Mouse (Mus musculus) T-helper 17 cell (primary cell): ENCODE results near the gene Esrrb.

Experiments used
- in situ Hi-C, 2 experiments: fragments of 300-600 bp; cut with MboI, MseI; formaldehyde crosslinking; loops; 1 replicate in 1 of 2; 2 replicates in 1 of 2; pipeline ENCODE4 v1.15.1; 2025; ENCODE audit warnings: high pct_unique_total_duplicates in 2 of 2

Esrrb gene

DNA sequence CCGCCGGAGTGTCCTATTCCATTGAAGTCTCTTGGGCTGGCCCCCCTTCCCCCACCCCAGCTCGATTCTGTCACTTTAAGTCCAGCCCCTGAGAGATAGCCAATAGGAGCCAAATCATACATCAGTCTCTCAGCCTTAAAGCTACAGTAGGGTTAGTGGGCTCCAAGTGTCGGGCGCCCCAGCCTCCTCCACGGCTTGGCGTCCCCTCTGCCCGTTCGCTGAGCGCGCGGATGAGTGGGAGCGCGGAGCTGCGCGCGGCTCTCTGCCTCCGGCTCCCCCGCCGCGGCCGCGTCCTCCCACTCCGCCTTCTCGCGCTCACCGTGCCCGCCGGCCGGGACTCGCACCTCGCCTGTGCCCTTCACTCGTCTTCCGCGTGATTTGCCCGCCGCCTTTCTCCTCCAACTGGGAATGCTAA, 60.6 kb downstream of the Esrrb start:
- in situ Hi-C loops, result no loop called here

DNA sequence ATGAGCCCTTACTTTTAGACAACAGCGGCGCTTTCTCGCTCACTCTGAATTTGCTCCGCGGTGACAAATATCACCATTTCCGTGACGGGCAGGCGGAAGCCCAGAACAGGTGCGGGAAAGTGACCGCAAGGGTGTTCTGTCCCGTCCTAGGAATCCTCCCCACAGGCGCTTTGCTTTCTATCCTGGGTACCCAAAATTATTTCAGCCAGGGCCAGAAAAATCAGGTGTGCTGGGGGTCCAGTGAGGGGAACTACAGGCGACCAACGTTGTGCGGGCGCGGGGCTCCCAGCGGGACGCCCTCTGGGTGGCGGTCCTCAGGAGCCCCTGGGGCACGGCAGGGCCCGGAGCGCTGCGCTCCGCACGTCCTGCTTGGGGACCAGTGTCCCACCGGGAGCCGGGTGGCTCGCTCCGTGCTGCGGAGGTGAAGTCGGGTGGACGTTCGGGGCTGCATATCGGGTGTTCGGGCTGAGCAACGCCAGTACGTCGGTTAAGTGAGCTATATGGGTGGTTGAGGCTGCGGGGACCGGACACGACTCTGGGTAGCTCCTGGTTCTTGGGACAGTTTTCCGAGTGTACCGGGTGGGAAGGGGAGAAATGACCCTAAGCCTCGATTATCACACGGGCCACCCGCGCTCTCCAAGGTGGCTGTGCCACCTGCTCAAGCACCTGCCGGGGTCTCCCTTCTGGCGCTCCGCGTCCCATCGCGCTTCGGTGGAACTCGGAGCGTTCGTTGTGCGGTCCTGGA, 61.4 kb downstream of the Esrrb start:
- in situ Hi-C loops, result no loop called here

DNA sequence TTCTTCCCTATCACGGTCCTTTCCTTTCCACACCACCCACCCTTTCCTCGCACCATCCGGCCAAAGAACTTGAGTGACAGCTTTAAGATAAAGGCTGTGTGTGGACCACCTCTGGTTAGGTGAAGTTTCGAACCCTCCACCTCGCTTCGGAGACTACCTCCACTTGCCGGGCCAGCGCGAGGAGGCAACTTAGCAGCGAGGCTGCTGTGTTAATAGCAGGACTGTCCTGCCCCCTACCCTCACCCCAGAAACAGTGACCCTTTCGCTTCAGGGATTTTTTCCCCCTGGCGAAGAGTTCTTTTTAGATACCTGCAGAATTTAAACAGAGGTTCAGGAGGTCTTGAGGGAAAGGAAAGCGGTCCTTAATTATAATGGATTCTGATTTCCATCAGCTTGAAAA, 62.2 kb downstream of the Esrrb start:
- in situ Hi-C loops, result no loop called here

DNA sequence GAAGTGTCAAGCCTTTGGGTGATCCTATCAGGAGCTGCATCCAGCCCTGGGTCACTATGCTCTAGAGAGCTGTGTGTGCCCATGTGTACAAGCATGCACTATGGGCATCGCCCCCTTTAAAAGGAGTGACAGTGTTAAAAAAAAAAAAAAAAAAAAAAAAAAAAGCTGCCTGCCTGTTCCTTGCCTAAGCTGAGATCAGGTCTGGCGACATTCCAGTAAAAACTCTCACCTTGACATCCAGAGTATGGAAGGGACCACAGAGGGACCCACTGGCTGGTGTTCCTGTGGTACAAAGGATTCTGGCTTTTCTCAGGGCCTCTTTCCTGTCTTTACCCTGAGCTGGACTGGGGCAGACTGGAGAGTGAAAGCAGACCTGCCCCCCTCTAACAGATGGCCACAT, 66.7 kb downstream of the Esrrb start:
- in situ Hi-C loops, result no loop called here

DNA sequence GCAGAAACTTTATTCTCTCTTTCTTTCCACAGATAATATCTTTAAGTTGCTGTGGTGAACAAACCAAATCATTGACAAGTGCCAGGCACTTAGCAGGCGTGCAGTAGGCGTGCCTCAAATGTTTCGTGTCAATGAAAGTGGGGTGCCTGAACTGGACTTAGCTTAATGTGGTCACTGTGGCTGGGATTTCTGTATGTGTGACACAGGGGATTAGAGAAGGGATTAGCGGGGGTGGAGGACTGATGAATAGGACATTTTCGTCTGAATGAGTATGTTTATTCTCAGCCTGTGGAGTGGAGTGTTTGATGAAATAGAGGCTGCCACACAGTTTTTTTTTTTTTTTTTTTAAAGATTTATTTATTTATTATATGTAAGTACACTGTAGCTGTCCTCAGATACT, 70.8 kb downstream of the Esrrb start:
- in situ Hi-C loops, result no loop called here

DNA sequence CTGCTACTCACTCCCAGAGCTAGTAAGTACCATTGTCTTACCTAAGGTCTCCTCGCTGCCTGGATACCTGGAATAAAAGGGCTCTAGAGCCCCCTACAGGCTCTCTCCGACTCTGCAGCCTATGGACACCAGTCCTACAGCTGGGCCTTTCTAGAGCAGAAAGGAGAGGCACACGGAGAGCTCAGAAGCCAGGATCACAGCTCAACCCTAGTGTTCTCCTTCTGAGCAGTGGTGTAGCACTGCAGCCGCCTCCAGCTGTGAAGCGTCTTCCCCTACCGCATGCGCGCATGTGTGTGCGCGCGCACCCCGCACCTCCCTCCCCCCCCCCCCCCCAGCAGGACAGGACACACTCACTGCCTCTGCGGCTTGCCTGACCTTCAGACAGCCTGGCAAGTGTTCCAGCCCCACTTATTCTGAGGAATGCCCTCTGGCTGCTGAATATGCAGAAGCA, 72.5 kb downstream of the Esrrb start:
- in situ Hi-C loops, result no loop called here

DNA sequence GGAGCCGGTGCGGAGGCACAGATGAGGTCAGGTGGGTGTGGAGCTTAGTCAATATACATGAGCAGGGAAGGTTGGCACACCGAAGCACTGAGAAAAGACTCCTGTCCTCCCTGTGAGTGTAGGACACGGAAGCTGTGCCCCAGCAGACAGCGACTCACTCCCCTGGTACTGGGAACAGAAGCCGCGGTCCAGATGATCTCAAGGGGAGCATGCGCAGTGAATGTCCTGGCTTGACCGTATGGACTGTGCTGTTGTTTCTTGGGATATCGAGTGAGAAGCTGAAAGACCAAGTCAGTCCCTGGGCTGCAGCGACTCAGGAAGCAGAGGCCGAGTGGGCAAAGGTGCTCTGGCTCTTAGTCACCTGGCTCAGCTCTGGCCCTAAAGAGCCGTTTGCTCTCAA, 74.7 kb downstream of the Esrrb start:
- in situ Hi-C loops, result no loop called here

DNA sequence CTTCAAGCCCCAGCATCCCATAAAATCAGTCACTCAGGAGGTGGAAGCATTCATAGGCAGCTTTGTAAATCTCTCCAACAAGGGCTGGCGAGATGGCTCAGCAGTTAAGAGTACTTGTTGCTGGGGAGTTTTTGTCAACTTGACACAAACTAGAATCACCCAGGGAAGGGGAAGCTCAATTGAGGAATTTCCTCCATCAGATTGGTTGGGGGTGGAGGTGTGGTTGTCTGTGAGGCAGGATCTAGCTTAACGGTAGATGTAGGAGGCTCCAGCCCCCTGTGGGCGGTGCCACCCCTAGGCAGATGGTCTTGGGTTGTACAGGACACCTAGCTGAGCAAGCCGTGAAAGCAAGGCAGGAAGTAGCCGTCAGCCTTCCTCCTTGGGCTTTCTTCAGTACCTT, 89.9 kb downstream of the Esrrb start:
- in situ Hi-C loops, result no loop called here

DNA sequence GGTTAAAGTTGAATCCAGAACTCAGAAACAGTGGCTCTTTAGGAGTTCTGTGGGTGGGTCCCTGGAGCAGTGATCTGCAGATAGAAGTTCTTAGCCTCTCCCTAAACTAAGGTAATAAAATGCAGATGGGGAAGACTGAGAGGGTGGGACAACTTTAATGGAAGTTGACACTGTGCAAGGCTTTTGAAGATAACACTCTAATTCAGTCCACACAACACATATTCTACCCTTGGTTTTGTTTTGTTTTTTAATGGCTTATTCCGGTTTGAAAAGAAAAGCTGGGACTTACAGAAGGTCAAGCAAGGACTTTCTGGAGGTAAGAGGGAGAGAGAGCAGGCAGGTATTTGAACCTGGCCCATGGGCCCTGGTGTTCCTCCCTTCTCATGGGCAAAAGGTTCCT, 94.1 kb downstream of the Esrrb start:
- in situ Hi-C loops, result no loop called here

DNA sequence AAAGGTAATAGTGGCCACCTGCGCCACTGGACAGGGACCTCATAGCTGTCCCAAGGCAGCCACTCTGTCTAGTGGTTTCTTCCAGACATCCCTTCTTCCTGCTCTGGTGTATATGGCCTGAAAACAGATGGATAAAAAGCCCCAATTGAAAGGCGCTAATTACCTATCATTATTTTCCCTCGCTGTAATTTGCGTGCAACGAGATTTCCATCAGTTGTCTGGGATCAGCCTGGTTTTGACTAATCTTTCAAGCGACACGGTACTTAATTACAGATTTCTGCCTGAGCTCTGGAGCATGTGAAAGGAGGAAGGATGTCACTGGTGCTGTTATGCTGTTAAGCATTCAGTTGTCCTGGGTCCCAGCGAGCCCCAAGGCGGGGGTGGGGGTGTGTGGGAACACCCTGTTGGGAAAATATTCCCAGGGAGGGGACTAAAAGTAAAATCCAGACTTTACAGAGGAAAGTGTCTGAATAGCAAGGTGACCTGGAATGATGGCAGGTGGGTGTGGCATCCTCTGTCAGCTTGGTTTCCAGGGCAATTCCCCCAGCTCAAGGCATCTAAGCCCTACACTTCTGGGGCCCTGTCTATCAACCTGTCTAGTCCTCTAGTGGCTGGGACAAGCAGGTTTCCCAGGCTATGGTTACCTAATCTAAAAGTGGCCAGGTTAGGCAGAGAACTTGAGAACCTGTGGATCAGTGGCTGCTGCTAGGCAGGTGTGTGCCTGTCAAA, 102.0 kb downstream of the Esrrb start:
- in situ Hi-C loops, result no loop called here

DNA sequence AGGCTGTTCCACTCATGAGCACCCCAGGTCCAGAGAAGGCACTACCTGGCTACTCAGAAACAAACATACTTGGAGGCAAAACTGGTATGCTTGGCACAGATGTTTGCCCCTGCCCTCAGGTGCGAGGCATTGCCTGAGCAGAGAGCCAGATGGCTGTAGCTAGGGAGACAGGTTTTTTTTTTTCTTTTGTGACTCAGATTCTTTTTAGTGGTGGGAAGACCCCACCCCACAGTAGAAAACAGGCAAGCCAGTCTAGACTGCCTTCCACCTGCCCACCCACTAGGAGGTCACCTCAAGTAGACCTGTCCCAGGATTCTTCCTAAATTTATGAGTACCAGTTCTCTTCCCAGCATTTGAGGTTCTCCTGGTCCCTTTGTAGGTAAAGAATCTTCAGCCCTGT, 103.5 kb downstream of the Esrrb start:
- in situ Hi-C loops, result no loop called here

DNA sequence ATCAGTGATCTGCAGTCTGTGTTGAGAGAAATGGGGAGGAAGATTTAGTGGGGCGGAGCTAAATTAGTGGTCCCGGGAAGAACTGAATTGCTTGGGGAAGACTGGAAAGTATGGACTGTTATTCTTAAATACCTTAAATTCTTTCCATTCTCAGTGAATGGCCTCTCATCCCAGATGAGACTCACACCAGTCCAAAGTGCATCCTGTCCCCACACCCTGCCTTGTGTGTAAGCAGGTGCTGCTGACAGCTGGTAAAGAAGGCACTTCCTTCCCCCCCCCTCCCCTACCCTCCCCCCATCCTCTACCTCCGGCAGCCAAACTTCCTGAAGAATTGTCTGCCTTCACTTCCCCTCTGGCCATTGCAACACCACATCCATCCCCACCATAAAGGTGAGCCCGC, 105.3 kb downstream of the Esrrb start:
- in situ Hi-C loops, result no loop called here

DNA sequence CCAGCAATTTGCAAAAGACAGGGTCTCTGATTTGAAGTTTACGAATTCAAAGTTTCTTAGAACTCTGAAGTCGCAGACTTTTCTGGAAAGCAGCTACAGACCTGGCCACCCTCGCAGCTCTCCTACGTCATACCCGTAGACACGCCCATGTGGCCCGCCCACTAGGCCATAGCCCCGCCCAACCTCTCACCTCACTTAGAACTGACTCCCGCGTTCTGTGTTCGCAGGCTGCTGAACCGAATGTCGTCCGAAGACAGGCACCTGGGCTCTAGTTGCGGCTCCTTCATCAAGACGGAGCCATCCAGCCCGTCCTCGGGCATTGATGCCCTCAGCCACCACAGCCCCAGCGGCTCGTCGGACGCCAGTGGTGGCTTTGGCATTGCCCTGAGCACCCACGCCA, 109.0 kb downstream of the Esrrb start:
- in situ Hi-C loops, result no loop called here

DNA sequence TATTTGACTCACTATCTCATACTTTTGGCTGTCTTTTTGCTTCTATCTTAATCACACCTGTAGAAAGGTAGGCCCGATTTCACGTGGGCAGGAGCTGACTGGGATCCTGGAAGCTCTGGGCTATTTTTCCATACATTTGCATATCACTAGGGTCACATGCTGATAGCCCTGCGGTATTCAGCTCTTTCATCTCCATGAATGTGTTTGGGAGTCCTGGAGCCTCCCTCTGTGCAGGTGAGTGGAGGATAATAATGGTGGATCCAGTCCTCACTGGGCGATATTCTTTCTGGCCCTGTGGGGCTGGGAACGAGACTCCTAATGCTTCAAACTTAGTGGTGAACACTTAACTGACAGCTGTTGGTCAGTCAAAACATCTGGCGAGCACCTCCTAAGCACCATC, 110.0 kb downstream of the Esrrb start:
- in situ Hi-C loops, result no loop called here

DNA sequence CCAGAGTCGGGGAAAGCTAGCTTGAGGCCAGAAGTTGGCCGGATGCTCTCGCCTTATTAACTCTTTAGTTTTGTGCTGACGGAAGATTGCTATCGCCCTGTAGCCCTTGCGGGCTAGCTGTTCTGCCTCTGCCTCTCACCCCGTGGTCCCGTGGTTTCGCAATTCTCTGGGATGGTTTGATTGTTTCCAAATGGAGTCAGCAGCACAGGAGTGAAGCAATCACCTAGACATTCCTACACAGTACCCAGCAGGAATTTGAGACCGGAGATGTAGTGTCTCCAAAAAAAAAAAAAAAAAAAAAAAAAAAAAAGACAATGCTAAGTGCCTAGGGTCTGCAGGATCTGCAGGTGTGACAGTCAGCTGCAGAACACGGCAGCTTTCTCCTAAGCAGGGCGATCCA, 112.7 kb downstream of the Esrrb start:
- in situ Hi-C loops, result no loop called here

DNA sequence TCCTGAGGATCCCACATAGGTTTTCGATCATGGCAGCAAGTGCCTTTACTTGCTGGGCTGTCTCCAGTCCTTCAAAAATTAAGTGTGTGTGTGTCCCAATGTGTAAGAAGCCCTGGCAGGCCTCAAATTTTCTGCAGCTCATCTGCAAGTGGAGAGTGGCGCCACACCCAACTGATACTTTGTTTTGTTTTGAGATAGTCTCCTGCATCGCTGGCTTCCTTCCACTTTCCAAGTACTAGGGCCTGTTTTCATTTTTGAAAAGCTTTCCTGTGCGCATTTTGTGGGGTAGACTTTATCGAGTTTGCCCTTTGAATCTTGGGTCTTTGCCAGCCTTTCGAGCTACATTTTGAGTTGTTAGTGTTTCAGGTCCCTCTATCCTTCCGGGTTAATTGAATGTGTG, 115.1 kb downstream of the Esrrb start:
- in situ Hi-C loops, result no loop called here

DNA sequence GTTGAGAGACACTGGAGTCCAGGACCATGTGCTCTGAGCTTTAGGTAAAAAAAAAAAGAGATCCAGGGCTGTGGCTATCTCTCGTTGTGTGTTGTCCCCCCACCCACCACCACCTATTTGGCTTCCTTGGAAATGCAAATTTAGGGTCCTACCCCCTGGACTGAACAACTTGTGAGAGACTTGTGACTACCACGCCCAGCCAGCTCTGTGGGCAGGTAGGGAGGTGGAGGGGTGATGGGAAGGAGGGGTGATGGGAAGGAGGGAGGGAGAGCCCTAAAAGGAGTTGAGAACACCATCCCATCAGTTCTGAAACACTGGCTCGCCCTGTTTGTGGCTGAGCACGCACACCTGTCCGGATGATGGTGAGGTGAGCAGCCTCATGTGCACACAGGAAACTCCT, 118.0 kb downstream of the Esrrb start:
- in situ Hi-C loops, result no loop called here

DNA sequence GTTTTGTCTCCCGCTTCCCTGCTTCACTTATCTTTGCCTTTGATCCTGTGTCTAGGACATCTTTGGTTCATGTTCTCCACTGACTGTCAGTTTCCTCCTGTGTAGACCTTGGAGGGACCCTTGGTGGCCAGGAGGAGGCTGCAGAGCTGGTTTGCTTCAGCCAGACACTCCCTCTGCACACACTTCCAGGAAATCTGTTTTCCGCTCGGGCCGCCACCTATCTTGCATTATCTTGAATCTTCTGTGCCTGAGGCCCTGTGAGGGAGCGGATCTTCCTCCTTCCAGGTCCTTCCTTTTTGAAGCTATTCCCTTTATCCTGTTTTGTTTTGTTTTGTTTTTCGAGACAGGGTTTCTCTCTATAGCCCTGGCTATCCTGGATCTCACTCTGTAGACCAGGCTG, 121.1 kb downstream of the Esrrb start:
- in situ Hi-C loops, result no loop called here

DNA sequence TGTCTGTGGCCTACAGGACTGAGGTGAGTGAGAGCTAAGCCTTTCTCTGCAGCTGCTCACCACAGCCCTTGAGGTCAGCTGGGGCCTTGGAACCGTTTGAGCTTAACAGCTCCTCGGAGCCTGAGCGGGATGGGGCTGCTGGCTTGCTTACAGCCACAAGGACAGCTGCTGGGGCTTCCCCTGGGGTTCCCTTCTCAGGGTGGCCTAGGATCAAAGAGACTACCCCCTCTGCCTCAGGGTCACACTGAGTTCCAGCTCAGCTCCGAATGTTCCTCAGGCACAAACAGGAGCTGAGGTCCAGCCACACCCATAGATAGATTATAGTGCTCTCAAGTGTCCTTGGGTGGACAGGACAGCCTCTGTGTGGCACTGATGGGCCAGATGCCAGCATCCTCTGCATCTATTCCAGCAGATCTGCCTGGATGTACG, 122.5 kb downstream of the Esrrb start:
- in situ Hi-C loops, result no loop called here

DNA sequence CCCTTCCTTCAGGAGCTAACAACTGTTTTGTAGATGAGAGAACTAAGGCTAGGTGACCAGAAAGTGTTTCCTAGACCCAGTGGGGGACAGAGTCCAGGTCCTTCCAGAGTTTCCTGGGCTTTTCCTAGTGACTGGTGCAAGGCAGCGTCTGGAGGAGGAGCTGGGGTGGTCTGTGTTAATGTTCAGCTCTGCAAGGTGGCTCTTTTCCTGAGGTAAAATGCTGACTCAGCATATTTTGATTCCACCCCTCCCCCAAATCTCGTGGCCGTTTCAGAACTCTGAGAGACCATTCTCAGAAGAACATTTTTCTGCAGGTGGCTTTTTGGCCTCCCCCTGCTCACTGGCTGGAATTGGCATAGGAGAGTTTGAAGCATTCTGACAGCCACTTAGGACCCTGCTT, 127.1 kb downstream of the Esrrb start:
- in situ Hi-C loops, result no loop called here

DNA sequence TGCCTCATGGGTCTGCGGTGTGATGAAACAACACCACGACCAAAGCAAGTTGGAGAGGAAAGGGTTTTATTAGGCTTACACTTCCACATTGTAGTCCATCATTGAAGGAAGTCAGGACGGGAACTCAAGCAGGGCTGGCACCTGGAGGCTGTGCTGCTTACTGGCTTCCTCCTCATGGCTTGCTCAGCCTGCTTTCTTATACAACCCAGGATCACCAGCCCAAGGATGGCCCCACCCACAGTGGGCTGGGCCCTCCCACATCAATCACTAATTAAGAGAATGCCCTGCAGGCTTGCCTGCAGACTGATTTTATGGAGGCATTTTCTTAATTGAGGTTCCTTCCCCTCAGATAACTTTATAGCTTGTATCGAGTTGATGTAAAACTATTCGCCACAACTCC, 129.1 kb downstream of the Esrrb start:
- in situ Hi-C loops, result no loop called here

DNA sequence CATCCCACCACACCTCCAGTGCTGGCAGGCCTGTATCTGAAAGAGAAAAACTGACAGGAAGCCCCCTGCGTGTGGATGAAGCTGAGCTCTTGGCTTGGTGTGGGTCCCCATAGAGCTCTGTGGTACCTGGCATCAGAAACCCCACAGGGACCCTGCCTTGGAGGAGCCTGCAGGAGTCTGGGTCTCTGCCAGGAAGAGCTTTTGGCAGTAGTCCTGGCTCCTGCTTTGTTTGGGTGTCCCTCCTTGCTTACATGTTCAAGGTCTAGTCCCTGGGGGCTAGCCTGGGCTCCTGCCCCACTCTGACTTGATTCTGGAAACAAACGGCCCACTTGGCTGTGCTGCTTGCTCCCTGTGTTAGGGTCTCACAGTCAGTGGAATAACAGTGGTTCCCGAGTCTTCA, 130.6 kb downstream of the Esrrb start:
- in situ Hi-C loops, result no loop called here

DNA sequence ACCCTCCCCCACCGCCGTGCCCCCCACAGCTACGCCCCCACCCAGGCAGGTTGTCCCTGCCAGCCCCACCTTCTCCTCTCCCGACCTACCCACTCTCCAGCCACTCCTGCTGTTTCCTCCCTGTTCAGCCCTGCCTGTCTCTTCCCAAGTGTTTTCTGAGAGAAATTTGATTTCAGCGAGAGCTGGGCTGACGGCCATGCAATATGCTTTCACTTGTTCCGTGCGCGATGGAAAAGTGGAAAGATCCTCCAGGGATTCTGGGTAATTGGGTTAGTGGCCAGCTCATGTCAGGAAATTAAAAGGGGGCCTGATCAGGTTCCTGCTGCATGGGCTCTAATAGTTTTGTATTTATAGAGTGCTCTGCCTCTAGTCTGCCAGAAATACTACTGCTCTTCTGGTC, 131.9 kb downstream of the Esrrb start:
- in situ Hi-C loops, result no loop called here
